Mouse (Mus musculus) embryonic facial prominence, embryonic 14.5 days (tissue): ENCODE results near the gene Enoph1. TPM values are rescaled to one million over a fixed set of nuclear protein-coding genes. Genes with fewer than 3 reads are reported as not detected.

ENCODE experiments used
- ATAC-seq: fragments of 200-750 bp; cut with Nextera tagmentation; 2 replicates; pipeline ENCODE4 v1.8.0; 2017; ENCODE audit warnings: low read depth, moderate number of reproducible peaks, moderate TSS enrichment
- DNase-seq: peaks from one replicate; pipeline ENCODE4 v3.0.0-alpha.2; 2015; ENCODE audit warnings: low spot score
- H3K27ac ChIP-seq: fragments of 300-500 bp; sonication (generic); replicated peaks from 2 replicates; pipeline ENCODE4 v1.5.1; 2014; ENCODE audit warnings: low read depth, mild to moderate bottlenecking, low read length, moderate library complexity
- H3K27me3 ChIP-seq: fragments of 300-500 bp; sonication (generic); replicated peaks from 2 replicates; pipeline ENCODE4 v1.6.1; 2014; ENCODE audit warnings: low read length; ENCODE audit not compliant: control insufficient read depth, insufficient read depth
- H3K36me3 ChIP-seq: fragments of 300-500 bp; sonication (generic); 2 replicates; pipeline ENCODE4 v1.6.1; 2014; ENCODE audit warnings: low read length, mixed read lengths; ENCODE audit not compliant: control insufficient read depth, insufficient read depth
- H3K4me1 ChIP-seq: fragments of 300-500 bp; sonication (generic); 2 replicates; pipeline ENCODE4 v1.6.1; 2014; ENCODE audit warnings: antibody characterized with exemption, low read length; ENCODE audit not compliant: control insufficient read depth, insufficient read depth
- H3K4me2 ChIP-seq: fragments of 300-500 bp; sonication (generic); 2 replicates; pipeline ENCODE4 v1.6.1; 2014; ENCODE audit warnings: low read depth, mild to moderate bottlenecking, low read length, moderate library complexity, mixed read lengths
- H3K4me3 ChIP-seq: fragments of 300-500 bp; sonication (generic); 2 replicates; pipeline ENCODE4 v1.5.1; 2014; ENCODE audit warnings: low read depth, mild to moderate bottlenecking, low read length
- H3K9ac ChIP-seq: fragments of 300-500 bp; sonication (generic); 2 replicates; pipeline ENCODE4 v1.6.1; 2014; ENCODE audit warnings: low read depth, mild to moderate bottlenecking, low read length, moderate library complexity, mixed read lengths
- H3K9me3 ChIP-seq: fragments of 300-500 bp; sonication (generic); 2 replicates; pipeline ENCODE4 v1.6.1; 2016; ENCODE audit warnings: low read length; ENCODE audit not compliant: control insufficient read depth
- WGBS: fragments of 180-500 bp; shearing (Covaris S2); extraction: QIAGEN DNeasy Blood & Tissue Kit; methylation state at CpG from one replicate; pipeline ENCODE4 v1.1.7; 2014; 5-methylcytosine and 5-hydroxymethylcytosine counted together
- polyA plus RNA-seq: library from polyadenylated mRNA; unstranded; fragments of >200 nt; fragmentation: Nextera tagmentation; extraction: Ambion mirVana; gene quantifications from 2 replicates; pipeline ENCODE4 v1.2.1, GENCODE M21; 2014

Gene Enoph1
- polyA plus RNA-seq, 1 experiment from 2014 or later, result 37.2 TPM

DNA sequence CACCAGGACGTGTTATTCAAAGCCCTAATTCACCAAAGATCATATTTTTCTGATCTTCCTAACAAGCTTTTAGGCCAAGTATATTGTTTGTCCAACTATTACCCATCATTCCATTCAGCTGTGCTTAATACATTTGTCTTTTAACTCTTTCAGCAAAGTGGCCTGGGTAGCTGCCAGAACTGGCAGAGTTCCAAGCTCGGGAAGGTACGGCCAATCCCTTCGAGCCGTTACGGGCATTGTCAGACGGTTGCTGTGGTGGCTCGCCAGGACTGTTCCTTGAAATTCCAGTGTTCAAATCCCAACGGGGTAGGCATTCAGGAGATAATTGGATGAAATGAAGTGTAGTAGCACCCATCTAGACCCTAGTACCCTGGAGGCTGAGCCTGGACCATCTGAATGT is 32.8 kb downstream of the Enoph1 start:
- no peak overlapping the region for H3K9ac ChIP-seq
- H3K27ac ChIP-seq, result no peak overlapping the region
- no peaks in the 10 kb centered on the region for H3K4me1 ChIP-seq
- H3K4me2 ChIP-seq, result no peak overlapping the region
- no peaks in the 10 kb centered on the region for H3K27me3 ChIP-seq
- ATAC-seq (no peak), DNase-seq (no peak)
- no peaks in the 10 kb centered on the region for H3K9me3 ChIP-seq
- H3K4me3 ChIP-seq, result no peak overlapping the region
- peaks cover 27% of the 10 kb centered on the region for H3K36me3 ChIP-seq
- WGBS, result 72% methylated on average over 9 of the region's 9 CpGs

GRCm38 (mm10) chr5:100074571-100074970 is 34.8 kb downstream of the Enoph1 start:
- Histone ChIP-seq H3K4me1 (peaks cover 8% of the 10 kb centered on the region), H3K27me3 (no peaks in the 10 kb centered on the region), H3K9ac (no peak overlapping the region), H3K4me3 (no peak overlapping the region), H3K27ac (no peak overlapping the region), H3K36me3 (peaks cover 15% of the 10 kb centered on the region), H3K9me3 (no peaks in the 10 kb centered on the region), H3K4me2 (no peak overlapping the region)
- no peak for DNase-seq
- no peak for ATAC-seq
- WGBS, result 53% methylated on average over 4 of the region's 4 CpGs

DNA sequence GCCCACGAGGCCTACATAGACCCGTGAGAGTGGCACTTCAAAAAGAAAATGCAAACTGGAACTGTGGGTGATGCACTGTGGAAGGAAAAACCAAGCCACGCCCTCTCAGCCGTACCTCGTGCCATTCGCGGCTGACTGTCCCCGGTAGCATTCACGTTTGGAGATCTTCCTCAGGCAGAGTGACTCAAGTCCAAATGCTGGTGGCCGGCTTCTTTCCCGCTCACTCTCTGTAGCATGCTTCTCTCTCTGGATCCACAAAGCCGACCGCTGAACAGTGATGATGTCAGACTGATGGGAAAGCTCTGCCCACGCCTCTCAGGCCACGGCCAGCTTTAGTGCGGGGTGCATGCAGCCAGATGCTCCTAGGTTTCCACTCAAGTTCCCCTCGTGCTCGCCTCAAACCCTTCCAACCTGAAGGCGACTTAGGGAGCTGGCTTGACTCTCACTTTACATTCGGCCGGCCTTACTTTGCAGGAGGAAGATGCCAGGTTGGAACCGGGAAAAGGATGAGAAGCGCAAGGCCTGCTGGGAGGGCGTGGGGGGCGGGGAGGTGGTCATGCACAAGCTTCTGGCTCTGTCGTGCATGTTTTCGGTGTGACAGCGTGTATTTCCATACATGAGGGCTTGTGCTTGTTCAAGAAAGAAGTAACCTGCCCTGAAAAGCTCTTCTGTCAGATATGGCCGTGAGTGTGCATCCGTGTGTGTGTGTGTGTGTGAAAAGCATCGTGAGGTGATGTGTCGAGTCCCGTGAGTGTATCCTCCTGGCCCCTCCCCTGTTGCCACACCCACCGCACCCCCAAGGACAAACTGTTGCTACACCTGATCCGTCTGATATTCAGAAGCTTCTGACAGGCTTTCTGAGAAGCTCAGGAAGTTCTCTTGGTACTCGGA is 39.5 kb downstream of the Enoph1 start:
- Histone ChIP-seq H3K9me3 (no peaks in the 10 kb centered on the region), H3K4me2 (peak overlapping the region; percentile 54), H3K9ac (peak overlapping the region; percentile 43; the same call in 1 of the 2 replicates), H3K27me3 (no peaks in the 10 kb centered on the region), H3K36me3 (no peaks in the 10 kb centered on the region), H3K4me3 (peak overlapping the region; percentile 36), H3K4me1 (peaks cover 12% of the 10 kb centered on the region), H3K27ac (no peak overlapping the region)
- WGBS, result 26% methylated on average over 36 of the region's 36 CpGs
- ATAC-seq, result peak; percentile 34; the same call in 1 of the 2 replicates
- DNase-seq, result no peak

DNA sequence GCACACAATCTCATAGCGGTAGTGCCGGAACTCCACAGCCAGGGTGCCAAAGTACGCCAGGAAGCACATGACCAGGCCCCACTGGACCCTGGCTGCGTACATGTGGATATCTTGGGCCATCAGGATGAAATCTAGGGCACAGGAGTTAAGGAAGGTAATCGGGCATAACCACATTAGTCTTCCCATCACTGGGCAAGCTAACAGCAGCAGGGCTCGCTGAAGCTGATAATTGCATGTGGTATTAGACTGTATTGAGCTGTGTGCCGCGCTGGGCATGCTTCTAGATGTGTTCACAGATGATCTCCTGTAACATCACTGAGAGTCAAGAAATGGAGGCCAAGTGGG is 40.1 kb downstream of the Enoph1 start:
- Histone ChIP-seq H3K4me1 (peaks cover 12% of the 10 kb centered on the region), H3K4me3 (no peak overlapping the region), H3K9me3 (no peaks in the 10 kb centered on the region), H3K27me3 (no peaks in the 10 kb centered on the region), H3K4me2 (peak overlapping the region; percentile 54; the same call in 1 of the 2 replicates), H3K27ac (no peak overlapping the region), H3K9ac (no peak overlapping the region), H3K36me3 (no peaks in the 10 kb centered on the region)
- DNase-seq (no peak), ATAC-seq (no peak)
- WGBS, result 74% methylated on average over 8 of the region's 8 CpGs

GRCm38 (mm10) chr5:100082006-100082405 is 42.2 kb downstream of the Enoph1 start:
- 74% methylated on average over 4 of the region's 4 CpGs for WGBS
- no peak for ATAC-seq

DNA sequence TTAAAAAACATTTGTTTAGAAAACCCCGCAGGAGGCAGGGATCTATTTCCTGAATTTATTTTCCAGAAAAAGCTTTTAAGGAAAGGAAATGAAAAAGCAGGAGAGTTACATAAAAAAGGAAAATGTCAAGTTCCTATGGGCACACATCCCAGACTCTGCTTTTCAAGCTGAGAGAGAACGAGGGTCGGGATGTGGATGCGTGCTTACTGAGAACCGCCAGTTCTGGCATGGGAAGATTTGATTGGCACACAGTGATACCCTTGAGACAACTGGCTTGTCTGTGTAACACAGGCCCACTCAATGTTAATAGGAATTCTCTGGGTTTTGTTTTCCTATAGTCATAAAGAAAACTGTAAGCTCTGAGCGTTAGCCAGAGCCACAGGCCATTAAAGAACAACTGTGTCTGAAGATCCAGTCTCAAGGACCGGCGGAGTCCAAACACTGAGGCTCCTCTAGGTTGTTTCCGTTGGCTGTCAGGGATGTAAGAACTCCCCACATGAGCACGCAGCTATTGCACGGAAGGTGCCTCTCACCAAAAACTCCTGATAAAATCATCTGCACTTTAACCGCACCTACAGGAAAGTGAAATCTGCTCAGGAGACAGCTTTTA is 44.3 kb downstream of the Enoph1 start:
- Histone ChIP-seq H3K9ac (no peak overlapping the region), H3K9me3 (no peaks in the 10 kb centered on the region), H3K36me3 (no peaks in the 10 kb centered on the region), H3K27ac (no peak overlapping the region), H3K27me3 (no peaks in the 10 kb centered on the region), H3K4me3 (no peak overlapping the region), H3K4me2 (no peak overlapping the region; the same call in 1 of the 2 replicates), H3K4me1 (peaks cover 9% of the 10 kb centered on the region)
- peak; percentile 79 for DNase-seq
- 47% methylated on average over 12 of the region's 12 CpGs for WGBS
- ATAC-seq, result peak; percentile 53; the same call in 1 of the 2 replicates

More at GRCm38 (mm10) chr5:100082006-100082405, 42.2 kb downstream of the Enoph1 start:
- Histone ChIP-seq H3K4me1 (peaks cover 16% of the 10 kb centered on the region), H3K9me3 (no peaks in the 10 kb centered on the region), H3K27ac (no peak overlapping the region), H3K4me3 (no peak overlapping the region), H3K9ac (no peak overlapping the region), H3K4me2 (no peak overlapping the region), H3K36me3 (no peaks in the 10 kb centered on the region), H3K27me3 (no peaks in the 10 kb centered on the region)
- DNase-seq, result no peak

DNA sequence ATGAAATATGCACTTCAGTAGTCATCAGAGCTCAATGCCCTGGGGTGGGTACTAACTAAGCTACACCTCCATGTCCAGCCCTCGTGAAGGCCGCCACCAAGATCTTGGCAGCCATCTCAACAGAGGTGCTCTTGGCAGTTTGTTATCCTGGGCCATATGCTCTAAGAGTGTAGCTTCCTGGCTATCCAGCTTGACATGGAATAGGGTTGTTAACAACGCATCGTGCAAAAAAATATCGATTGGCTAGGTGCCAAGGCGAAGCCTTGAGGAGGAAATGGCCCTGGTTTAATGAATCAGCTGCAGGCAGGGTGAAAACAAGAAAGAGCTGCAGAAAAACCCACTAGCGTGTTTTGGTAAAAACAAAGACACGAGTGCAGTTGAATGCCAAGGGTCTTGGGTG is 45.3 kb downstream of the Enoph1 start:
- ATAC-seq (peak; percentile 34; the same call in 1 of the 2 replicates), DNase-seq (no peak)
- Histone ChIP-seq H3K9me3 (no peaks in the 10 kb centered on the region), H3K9ac (no peak overlapping the region), H3K27me3 (no peaks in the 10 kb centered on the region), H3K36me3 (no peaks in the 10 kb centered on the region), H3K27ac (no peak overlapping the region), H3K4me2 (no peak overlapping the region), H3K4me3 (no peak overlapping the region), H3K4me1 (peaks cover 8% of the 10 kb centered on the region; the same call in 1 of the 2 replicates)
- 52% methylated on average over 8 of the region's 8 CpGs for WGBS

- DNase-seq, result no peak
- WGBS, result 39% methylated on average over 12 of the region's 12 CpGs
- H3K4me2 ChIP-seq, result peak overlapping the region; percentile 29; the same call in 1 of the 2 replicates
These were observed 50.9 kb downstream of the Enoph1 start for GRCm38 (mm10) chr5:100090515-100091262.

More at GRCm38 (mm10) chr5:100090515-100091262, 50.9 kb downstream of the Enoph1 start:
- Histone ChIP-seq H3K27me3 (no peaks in the 10 kb centered on the region), H3K4me3 (no peak overlapping the region), H3K9me3 (no peaks in the 10 kb centered on the region), H3K9ac (no peak overlapping the region), H3K4me1 (0 out of 2 replicates have a peak, but pooled peaks cover 6% of the 10 kb centered on the region), H3K27ac (no peak overlapping the region), H3K36me3 (no peaks in the 10 kb centered on the region)
- no peak for ATAC-seq
